Mouse (Mus musculus) thymus, postnatal 14 days (tissue): ENCODE data around the gene Lrig2.

Experiments
- DNase-seq: peaks from one replicate; pipeline ENCODE4 v3.0.0; 2021

Lrig2 gene

GRCm38 (mm10) chr3:104501648-104502047 is 10.1 kb downstream of the Lrig2 start:
- DNase-seq = no peak

DNA sequence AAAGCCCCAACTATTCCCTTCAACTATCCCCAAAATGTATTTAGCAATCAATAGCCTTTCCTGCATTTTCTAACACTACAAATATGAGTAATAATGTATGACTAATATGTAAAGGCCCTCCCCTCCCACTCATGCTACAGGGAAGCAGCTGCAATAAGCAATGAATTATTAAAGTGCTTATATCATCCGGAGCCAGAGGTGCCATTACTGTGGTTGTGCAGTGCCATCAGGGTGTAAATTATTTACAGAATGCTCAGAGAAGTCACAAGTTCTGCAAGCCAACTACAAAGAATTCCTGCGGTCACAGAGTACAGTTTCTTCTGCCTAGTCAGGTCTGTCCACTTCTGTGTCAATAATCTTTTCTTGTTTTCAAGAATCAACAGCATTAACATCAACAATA is 10.8 kb downstream of the Lrig2 start:
- no peak for DNase-seq

- DNase-seq = no peak
Observed at GRCm38 (mm10) chr3:104496176-104496575, 15.5 kb downstream of the Lrig2 start.

DNA sequence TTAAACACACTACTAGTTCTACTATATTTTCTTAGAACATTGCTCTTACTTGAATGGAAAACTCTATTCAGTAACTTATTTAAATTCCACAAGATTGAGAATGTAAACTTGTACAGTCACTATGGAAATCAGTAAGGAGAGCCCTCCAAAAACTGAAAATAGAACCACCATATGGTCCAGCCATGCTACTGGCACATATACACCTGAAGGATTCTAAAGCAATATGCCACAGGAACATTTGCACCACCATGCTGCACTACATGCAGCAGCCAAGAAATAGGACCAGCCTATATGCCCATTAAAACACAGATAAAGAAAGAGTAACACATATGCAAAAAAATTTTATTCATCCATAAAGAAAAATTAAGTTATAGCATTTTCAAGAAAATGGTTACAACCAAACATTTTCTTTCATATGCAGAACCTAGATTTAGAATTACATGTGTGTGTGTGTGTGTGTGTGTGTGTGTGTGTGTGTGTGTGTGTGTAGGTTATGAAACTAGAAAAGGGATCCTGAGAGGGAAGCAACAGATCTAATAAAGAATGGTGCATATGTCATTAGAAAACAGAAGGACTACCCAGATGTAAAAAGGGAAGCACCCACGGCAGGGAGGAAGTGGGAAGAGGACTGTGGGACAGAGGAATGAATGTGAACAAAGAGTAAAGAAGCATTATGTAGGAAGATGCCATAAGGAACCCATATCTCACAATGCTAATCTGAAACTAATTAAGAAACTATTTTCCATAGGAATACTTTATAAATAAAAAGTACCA is 30.6 kb downstream of the Lrig2 start:
- no peak for DNase-seq

DNA sequence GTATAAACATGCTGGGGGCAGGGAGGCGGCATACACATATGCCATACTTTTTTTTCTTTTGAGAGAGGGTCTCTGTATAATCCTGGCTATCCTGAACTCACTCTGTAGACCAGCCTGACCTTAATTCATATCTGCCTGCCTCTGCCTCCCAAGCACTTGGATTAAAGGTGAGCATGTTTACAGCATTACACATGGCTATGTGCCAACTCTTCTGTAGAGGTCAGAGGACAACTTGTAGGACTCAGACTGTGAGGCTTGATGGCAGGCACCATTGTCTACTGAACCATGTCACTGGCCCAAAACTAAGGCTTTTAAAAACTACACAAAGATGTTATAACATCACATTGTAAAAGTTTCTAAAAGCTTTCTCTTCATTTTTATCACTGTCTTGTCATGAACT is 33.7 kb downstream of the Lrig2 start:
- no peak for DNase-seq

- no peak for DNase-seq
Observed at GRCm38 (mm10) chr3:104469421-104469820, 42.3 kb downstream of the Lrig2 start.

GRCm38 (mm10) chr3:104461226-104461625 is 50.5 kb downstream of the Lrig2 start:
- no peak for DNase-seq

- no peak for DNase-seq
Observed at GRCm38 (mm10) chr3:104458588-104458987, 53.1 kb downstream of the Lrig2 start.

DNA sequence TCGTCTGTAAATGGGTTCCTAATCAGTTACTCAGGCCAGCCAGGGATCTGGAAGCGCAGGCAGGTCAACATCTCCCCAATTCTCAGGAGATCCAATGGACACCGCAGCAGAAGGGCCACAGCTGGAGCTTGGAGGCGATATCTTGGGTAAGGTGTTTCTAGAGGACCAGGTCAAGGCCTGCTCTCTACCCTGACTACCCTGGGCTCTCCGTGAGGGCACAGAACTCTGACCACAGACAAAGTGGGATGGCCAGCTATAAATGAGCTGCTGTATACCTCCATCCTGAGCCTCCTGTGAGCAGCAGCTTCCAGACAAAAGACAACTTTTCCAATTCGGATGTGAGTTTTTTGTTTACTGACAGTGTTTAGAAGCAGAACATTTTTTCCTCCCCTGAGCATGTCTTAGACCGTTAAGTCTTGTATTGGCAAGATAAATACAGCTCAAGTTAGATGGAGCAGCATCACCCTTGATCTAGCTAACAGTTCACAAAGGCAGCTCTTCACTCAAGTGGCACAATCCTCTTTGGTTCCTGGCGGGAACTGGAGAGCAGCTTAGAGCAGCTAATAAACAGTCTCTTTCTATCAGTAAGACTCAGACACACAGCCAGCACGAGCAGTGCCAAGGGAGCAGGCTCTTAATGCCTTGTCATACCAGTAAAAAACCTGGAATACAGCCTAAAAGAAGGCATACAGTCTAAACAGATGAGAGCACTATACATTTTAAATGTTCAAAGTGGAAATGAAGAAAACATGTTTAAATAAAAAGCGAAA is 56.0 kb downstream of the Lrig2 start:
- no peak for DNase-seq

- DNase-seq = no peak
Observed at GRCm38 (mm10) chr3:104447240-104447639, 64.5 kb downstream of the Lrig2 start.

- DNase-seq = no peak
Observed at GRCm38 (mm10) chr3:104446689-104447088, 65.0 kb downstream of the Lrig2 start.

- no peak for DNase-seq
Observed at GRCm38 (mm10) chr3:104445576-104445975, 66.1 kb downstream of the Lrig2 start.

- no peak for DNase-seq
Observed at GRCm38 (mm10) chr3:104444946-104445460, 66.7 kb downstream of the Lrig2 start.

GRCm38 (mm10) chr3:104444082-104444481 is 67.6 kb downstream of the Lrig2 start:
- no peak for DNase-seq

- no peak for DNase-seq
Observed at GRCm38 (mm10) chr3:104442357-104442756, 69.4 kb downstream of the Lrig2 start.

GRCm38 (mm10) chr3:104441870-104442283 is 69.8 kb downstream of the Lrig2 start:
- peak; percentile 94 for DNase-seq

GRCm38 (mm10) chr3:104441435-104441834 is 70.3 kb downstream of the Lrig2 start:
- no peak for DNase-seq

- no peak for DNase-seq
Observed at GRCm38 (mm10) chr3:104438777-104439176, 72.9 kb downstream of the Lrig2 start.

DNA sequence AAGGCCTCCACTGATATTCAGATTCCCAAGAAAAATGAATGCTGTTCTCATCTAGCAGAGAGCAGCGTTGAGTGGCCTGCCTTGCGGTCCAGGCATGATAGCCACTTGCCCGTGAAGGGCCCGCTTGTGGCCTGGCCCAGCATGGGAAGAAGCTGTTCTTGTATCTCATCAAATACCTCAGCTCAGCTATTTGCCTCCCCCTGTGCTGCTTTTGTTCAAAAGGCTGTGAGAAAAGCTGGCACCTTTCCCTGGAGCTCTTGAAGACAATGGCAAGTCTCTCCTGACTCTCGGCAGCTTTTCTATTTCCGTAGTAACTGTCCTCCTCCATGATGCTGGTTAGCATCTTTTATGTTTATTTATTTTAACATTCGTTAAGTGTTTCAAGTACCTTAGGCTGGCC is 74.1 kb downstream of the Lrig2 start:
- DNase-seq = no peak

- DNase-seq = no peak
Observed at GRCm38 (mm10) chr3:104435947-104436346, 75.8 kb downstream of the Lrig2 start.

DNA sequence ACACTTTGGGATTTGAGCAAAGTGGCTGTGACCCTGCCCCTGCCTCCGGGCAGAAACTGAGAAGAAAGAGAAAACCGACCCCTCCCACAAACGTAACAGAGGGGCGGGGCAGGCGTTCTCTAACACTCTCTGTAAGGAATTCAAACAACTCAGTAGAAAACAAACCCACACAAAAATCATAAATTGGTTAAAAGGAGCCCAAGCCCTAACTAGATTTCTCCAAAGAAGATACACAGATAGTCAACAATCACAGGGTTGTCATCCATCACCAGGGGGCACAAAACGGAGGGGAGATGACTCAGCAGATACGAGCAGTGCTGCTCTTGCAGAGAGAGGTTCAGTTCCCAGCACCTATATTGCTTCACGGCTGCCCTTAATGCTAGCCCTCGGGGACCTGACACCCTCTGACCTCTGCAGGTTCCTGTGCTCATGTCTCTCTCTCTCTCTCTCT is 77.4 kb downstream of the Lrig2 start:
- peak; percentile 37 for DNase-seq

DNA sequence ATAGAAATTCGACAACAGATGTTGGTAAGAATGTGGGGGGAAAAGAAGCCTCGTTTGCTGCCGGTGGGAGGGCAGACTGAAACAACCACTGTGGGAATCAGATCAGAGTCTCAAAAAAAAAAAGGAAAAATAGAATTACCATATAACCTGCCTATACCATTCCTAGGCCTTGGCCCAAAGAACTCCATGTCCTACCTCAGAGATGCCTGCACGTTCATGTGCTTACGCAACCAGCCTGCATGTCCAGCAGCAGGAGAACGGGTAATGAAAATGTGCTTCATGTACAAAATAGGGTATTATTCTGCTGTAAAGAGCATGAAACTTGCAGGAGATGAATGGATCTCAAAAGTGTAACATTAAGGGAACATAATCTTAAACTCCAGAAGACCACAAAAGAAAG is 79.1 kb downstream of the Lrig2 start:
- no peak for DNase-seq

GRCm38 (mm10) chr3:104431848-104432159 is 79.9 kb downstream of the Lrig2 start:
- DNase-seq = no peak

DNA sequence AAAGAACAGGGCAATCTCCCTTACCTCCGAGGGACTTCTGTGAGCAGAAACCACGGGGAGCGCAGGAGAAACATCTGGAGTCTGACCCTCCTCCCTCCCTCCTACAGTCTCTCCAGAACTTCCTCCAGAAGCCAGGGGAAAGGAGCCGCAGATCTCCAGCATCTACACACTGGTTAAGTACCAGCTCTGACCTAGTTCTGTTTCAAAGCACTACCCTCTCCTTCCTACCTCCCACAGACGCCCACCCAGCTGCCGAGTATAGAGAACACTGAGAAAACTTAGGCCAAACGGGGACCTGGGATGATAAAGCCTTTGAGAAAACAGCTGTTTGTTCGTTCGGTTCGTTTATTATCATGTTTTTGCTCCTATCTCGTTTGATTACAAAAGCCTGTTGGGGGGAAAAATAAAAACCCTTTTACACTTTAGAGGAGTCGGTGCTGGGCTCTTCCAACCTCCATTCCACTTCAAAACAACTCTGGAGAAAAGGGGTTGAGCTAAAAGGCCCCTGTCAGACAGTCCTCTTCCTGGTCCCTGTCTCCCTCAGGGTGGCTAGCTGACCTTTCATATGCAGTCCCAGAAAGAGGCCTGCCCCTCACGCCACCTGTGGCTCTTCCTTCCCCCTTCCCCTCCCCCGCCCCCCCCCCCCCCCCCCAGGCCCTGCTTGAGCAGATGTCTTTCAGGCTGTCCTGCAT is 80.4 kb downstream of the Lrig2 start:
- DNase-seq = peak; percentile 42
